Mouse (Mus musculus) embryo, embryonic 10.5 days (tissue): ENCODE results near the gene Prmt2.

Experiments used
- DNase-seq: peaks from one replicate; pipeline ENCODE4 v3.0.0-alpha.2; 2015; ENCODE audit warnings: low spot score

Gene Prmt2

DNA sequence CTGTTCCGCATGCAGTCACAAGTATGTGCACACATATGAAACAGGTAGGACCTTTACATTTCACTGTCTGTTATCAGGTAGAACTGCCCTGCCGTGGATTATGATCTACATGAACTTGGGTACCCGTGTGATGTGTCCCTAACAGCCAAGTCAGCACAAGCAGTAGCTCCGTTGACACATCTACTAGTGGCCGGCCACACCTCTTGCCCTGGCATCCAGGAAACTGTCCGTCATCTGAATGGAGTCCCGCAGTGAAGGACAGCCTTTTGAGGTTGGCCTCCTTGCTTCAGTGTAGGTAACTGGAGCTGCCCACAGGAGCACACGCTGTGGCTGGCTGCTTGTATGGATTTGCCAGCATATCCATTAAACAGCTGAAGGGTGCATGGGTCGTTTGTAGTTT is 19.4 kb downstream of the Prmt2 start:
- no peak for DNase-seq

DNA sequence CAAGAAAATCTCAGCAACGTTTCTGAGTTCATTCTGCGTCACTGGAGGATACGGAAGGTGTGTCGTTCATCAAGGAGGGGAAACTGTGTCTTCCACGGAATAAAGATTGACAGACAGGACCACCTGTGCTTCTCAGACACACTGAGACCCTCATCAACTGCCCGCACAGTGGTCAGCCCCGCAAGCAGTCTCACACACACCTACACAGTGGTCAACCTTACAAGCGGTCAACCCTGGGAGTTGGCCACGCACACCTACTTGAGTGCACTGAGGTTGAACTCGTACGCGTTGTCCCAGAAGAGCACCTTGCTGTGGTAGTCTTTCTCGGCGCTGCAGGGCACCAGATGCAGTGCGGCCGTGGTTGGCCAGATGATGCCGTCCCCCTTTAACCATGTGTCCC is 20.6 kb downstream of the Prmt2 start:
- no peak for DNase-seq

DNA sequence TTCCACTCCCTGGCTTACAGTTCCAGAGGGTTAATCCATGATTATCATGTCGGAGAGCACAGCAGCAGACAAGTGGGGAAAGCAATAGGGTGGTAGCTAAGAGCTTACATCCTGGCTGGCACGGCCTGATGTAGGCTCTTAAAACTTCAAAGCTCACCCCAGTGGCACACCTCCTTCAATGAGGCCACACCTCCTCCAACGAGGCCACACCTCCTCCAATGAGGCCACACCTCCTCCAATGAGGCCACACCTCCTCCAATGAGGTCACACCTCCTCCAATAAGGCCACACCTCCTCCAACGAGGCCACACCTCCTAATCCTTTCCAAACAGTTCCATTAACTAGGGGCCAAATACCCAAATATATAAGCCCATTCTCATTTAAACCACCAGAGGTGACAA is 23.5 kb downstream of the Prmt2 start:
- DNase-seq, result no peak

DNA sequence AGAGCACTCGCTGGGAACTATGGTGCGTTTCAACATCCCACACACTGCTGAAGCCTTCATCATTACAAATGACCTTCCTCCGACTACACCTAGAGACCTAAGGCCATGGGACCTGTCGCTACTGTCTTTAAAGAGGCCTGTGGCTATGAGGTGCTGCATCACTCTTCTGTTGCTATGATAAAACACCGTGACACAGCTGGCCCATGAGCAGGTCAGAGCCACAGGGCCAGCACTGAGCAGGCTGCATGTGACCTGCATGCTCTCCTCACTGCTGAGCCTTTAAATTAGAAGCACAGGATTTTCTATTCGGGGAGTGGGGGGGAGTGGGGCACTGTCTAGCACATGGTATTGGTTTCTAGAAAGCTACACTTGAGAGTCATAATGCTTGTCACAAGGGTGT is 25.5 kb downstream of the Prmt2 start:
- DNase-seq, result no peak

DNA sequence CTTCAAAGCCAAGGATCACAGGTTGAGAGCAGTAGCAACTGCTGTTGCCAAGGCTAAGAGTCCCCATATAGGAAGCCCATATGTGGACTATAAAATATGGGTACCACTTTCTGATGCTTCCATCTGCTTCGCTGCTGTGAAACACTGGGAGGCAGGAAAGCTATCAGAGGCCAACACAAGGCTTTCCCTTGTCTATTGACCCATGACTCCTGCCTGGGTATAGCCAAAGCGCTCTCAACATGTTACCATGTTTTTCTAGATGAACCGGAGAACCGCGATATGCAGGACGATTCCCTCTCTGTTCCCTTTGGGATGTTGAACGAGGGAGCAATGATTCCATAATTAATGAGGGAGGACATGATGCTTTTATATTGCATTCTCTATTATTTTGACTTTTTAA is 26.9 kb downstream of the Prmt2 start:
- DNase-seq, result no peak

DNA sequence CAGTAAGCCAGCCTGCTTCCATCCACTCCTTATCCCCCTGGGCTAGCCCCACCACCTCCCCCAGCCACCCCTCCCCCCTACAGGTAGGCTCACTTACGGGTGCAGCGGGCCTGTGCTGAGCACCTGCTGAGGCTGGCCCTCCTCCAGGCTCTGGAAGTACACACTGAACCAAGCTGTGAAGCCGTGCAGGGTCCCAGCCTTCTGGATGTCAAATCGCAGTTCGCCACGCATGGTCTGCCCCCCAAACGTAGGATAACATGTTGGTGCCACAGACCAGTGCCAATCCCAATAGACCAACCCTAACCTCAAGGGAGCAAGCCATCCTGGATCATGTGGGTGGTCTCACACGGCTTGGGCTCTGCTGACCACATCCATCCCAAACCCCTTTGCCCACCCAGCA is 28.4 kb downstream of the Prmt2 start:
- no peak for DNase-seq

DNA sequence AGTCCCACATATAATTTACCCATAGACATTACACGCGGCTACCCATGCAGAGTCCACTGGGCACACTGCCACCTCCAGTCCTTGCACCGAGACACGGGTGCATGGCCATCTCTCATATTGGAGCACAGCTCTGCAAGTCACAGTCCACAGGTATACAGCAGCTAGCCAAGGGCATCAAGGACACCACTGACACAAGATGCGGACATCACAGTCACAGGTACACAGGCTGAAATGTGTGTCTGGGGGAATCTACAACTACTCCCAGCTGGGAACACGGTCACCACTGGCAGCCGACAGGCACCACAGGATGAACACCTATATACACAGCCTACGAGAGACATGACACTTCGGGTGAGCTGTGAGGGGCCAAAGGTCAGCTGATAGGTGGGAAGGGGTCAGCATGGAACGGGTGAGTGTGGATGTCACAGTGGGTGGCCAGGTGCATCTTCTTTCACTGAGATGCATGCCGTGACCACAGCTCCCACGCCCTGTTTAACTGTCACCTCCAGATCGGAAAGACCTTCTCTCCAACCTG is 30.3 kb downstream of the Prmt2 start:
- no peak for DNase-seq

DNA sequence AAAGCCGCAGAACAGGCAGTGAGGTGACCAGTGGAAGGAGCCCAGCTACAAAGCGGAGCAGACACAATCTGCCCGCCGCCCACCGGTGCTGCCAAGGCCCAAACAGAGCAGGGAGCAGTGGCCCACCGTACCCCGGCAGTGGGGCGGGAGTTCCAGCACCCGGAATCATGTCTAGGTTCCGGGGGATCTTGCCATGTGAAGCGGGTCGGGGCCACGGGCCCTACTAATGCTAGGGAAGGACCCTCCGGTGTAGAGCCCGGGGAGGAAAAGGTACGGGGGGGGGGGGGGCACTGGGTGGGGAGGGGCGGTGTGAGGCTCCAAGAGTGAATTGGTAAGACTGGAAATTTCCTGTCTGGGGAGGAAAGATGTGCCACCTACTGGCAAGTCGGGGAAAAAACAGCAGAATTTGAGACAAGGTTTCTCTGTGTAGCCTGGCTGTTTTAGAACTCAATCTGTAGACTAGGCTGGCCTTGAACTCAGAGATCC is 33.8 kb downstream of the Prmt2 start:
- peak; percentile 72 for DNase-seq

DNA sequence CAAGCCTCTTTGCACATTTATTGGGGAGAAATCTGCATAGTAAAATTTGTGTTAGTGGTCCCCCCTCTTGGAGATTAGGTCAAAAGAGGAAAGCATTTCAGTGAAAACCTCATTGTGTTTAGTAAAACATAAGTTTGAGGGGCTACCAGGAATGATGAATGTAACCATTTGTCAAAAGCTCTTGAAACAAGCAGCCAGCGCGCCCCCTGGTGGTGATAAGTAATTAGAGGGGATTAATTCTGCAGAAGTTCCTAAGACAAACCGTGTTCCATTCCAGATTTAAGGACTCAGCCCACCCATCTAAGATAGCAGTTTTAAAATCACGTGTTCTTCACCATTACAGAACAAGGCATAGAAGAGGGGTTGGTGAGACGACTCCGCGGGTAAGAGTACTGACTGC is 35.7 kb downstream of the Prmt2 start:
- peak; percentile 89 for DNase-seq

DNA sequence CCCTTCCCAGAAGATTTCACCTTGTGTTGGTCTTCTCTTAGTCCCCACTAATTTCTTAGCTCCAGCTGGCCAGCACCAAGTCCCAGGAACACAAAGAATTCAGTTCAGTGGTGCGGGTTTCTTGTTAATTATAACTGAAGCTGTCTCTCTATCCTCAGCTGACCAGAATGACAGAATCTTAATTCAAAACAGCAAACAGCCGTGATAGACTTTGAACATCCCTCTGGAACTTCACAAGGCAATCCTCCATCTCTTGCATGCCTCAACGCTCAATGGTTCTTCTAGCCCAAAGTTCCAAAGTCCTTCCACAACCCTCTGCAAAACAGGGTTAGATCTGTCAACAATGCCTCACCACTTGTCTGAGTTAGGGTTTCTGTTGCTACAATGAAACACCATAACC is 36.2 kb downstream of the Prmt2 start:
- no peak for DNase-seq

DNA sequence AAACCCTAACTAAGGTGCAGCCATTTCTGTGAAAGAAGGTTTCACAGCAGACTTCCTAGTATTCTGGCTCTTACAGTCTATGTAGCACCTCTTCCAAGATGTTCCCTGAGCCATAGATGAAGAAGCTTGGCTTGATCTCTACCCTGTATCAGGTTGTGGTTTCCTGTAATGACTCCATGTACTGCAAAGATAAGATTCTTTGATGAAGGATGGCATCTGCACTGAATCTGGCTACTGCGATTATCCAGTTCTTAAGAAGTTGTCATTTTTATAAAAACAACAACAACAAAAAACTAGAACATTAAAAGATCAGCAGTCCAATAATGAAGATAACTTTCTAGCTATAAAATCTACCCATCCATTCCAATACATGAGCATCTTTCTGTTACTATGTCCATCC is 49.7 kb downstream of the Prmt2 start:
- DNase-seq, result no peak

DNA sequence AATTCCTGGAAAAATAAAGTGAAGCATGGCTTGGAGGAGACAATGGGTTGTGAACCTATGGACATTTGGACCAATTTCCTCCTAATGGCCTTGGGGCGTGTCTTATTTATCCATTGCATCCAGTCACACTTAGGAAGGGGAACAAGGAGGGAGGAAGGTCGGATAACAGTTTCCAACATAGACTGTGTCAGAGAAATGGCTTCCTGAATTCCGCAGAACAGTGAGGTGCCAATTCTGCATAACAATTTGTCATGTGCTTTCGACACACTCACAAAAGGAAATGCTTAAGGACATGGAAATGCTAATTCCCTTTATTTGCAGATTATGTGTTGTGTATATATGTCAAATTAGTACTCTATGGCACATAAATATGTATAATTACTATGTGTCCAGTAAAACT is 52.4 kb downstream of the Prmt2 start:
- no peak for DNase-seq

DNA sequence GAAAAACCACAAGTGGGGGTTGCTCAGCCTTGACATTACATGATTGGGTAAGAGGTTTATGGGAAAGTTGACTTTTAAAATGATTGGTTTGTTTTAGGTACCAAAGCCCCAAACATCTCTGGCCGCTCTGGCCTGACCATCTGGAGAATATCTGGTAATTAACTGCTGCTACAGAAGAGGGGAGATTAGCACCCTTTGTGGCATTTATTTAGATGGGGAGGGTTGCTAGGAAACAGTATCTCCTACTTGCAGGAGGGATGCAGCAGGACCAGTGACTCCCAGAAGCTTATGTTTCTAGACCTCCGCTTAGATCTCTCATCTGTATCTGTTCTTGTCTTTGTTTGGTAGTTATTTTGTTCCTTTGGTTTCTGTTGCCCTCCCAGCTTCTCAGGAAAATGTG is 62.8 kb downstream of the Prmt2 start:
- no peak for DNase-seq

DNA sequence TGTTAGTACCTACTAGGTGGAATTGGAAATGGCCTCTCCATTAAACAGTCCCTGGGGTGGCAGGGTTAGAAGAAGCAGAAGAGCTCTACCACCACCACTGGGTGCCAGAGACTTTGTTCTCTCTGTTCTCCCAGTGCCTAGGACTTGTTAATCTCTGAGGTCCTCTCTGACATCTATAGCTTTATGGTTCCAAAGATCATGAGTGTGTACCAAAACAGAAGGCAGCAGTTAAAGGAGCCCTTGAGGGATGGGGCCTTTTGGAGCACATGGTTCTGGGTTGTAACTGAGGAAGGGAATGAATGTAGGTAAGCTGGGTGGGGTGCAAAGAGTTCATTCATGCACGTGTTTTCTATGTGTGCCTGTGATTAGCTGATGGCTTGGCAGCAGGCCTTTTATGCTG is 79.7 kb downstream of the Prmt2 start:
- no peak for DNase-seq

DNA sequence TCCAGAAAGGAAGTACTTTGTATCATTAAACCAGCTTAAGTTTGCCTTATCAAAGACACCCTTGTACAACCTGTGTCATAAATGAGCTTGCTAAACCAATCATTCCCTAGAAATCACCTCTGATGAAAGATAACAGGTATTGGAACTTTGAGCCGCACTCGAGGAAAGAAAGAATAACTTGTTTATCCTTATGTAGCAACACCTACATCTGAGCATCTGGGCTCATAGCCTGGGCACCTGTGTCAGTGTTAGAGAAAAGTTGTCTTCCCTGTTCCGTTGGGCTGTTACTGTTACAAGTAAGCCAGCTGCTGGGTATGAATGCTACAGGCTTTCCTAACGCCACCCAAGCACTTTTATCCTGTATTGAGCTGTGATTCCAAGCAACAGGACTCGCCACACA is 80.1 kb downstream of the Prmt2 start:
- DNase-seq, result no peak
